Comparison of ENCODE assay signal across 26 mouse cellular contexts in genomic region chr10:21301822-21302221, GRCm38 (mm10). TPM values are rescaled to one million over a fixed set of nuclear protein-coding genes. Genes with fewer than 3 reads are reported as not detected.
A peak's percentile ranks its signal among the peaks of the same experiment; 100 is the strongest.
DNase-seq lines count a peak whose midpoint lies in the region; ATAC-seq and TF ChIP-seq lines count a peak whose summit lies in the region.
"Had no signal": no experiment of that assay in that cellular context is flagged by ENCODE, and none has a peak within 500 bp of the region (broad histone marks: within the 10 kb centered on the region; RNA-seq: fewer than 3 reads in every experiment).

No protein-coding gene starts in this region.

- dilution Hi-C loops in CH12.LX (cut with MboI; ENCODE audit: extremely low pct_ligation_motif_present, extremely low pct_unique_long_range_greater_than_20kb, low sequenced_read_pairs), result no loop called here

- peaks cover 56% of the 10 kb centered on the region for H3K79me2 ChIP-seq in CH12.LX (replicated peaks; ENCODE audit: control insufficient read depth, extremely low read depth, insufficient read depth, poor library complexity, severe bottlenecking)

- H3K36me3 ChIP-seq in CH12.LX (replicated peaks in 1 of 2; ENCODE audit: control insufficient read depth in 1 of 2, insufficient read depth in 1 of 2, low read length in 1 of 2), result peaks cover 47 to 91% of the 10 kb centered on the region in 2 experiments
- no peaks in the 10 kb centered on the region; the same call in 1 of the 2 replicates for H3K36me3 ChIP-seq in forebrain, embryonic 11.5 days (ENCODE audit: control insufficient read depth, insufficient read depth, low read length)

- H3K4me2 ChIP-seq in CH12.LX (ENCODE audit: insufficient read depth, low read depth, poor library complexity, severe bottlenecking), result no peak overlapping the region; the same call in 1 of the 2 replicates
- no peak overlapping the region for H3K4me2 ChIP-seq in forebrain, embryonic 11.5 days (ENCODE audit: low read depth, low read length, severe bottlenecking)
- H3K4me2 ChIP-seq: embryonic facial prominence, embryonic 13.5 days; forebrain, embryonic 13.5 days; hindbrain, embryonic 13.5 days; limb, embryonic 13.5 days; liver, embryonic 12.5 days; midbrain, embryonic 11.5 days had no signal

- no peak overlapping the region for H3K9ac ChIP-seq in CH12.LX (ENCODE audit: insufficient read depth, low read depth)
- H3K9ac ChIP-seq in forebrain, embryonic 11.5 days (ENCODE audit: low read length), result no peak overlapping the region
- H3K9ac ChIP-seq: embryonic facial prominence, embryonic 13.5 days; forebrain, embryonic 13.5 days; hindbrain, embryonic 13.5 days; limb, embryonic 13.5 days; liver, embryonic 12.5 days had no signal

- no peak overlapping the region for H3K4me3 ChIP-seq in CH12.LX (replicated peaks in 1 of 3; ENCODE audit: low read depth in 2 of 3, low read length in 2 of 3, poor library complexity in 1 of 3)
- H3K4me3 ChIP-seq in forebrain, embryonic 11.5 days (ENCODE audit: low read depth, low read length), result no peak overlapping the region
- H3K4me3 ChIP-seq: embryonic facial prominence, embryonic 13.5 days; erythroblast, embryonic 14.5 days; forebrain, embryonic 13.5 days; heart, adult 2 months; hindbrain, embryonic 13.5 days; limb, embryonic 13.5 days; liver, embryonic 12.5 days had no signal

- peak overlapping the region; percentile 39 for H3K27ac ChIP-seq in CH12.LX (ENCODE audit: insufficient read depth, low read depth)
- no peak overlapping the region for H3K27ac ChIP-seq in forebrain, embryonic 11.5 days (ENCODE audit: low read depth, low read length)
- H3K27ac ChIP-seq: embryonic facial prominence, embryonic 13.5 days; forebrain, embryonic 13.5 days; heart, adult 2 months; hindbrain, embryonic 13.5 days; limb, embryonic 13.5 days; liver, embryonic 12.5 days had no signal

- no peaks in the 10 kb centered on the region for H3K9me3 ChIP-seq in CH12.LX (replicated peaks; ENCODE audit: low read length)
- no peaks in the 10 kb centered on the region for H3K9me3 ChIP-seq in forebrain, embryonic 11.5 days (ENCODE audit: control insufficient read depth, low read length)
- H3K9me3 ChIP-seq: embryonic facial prominence, embryonic 13.5 days; forebrain, embryonic 13.5 days; hindbrain, embryonic 13.5 days; limb, embryonic 13.5 days; liver, embryonic 12.5 days had no signal

- whole genome bisulfite sequencing in forebrain, embryonic 11.5 days, result 93% methylated on average over 7 of the region's 7 CpGs

- DNase-seq in right cerebral cortex, adult 18-20 months, result peak; percentile 21
- no peak for DNase-seq in right cerebral cortex, postnatal 36 days (ENCODE audit: low spot score in 2 of 2)
- DNase-seq in CH12.LX (ENCODE audit: extremely low read depth), result peak; percentile 69
- peak; percentile 16 for DNase-seq in telencephalon, adult 2 months (ENCODE audit: low read depth, low spot score)
- no peak for DNase-seq in forebrain, embryonic 11.5 days (ENCODE audit: low spot score)
- DNase-seq: adrenal gland, adult 2 months; cerebellum, adult 18-20 months; cerebellum, postnatal 14 days; gastrocnemius, postnatal 10 days; heart, adult 2 months; kidney, adult 2 months; kidney, postnatal 25 days; lung, adult 18-20 months; lung, postnatal 10 days; right cerebral cortex, postnatal 14 days; spleen, adult 18-20 months had no signal

- TF ChIP-seq EP300 in CH12.LX (IDR thresholded peaks at IDR 0.05; ENCODE audit: low read length), result peak; percentile 52; the same call in 1 of the 2 replicates

- in situ Hi-C loops in CH12.LX (cut with MboI; ENCODE audit: low pct_ligation_motif_present, low pct_unique_long_range_greater_than_20kb, low sequenced_read_pairs), result no loop called here

- H3K27me3 ChIP-seq in CH12.LX (replicated peaks), result no peaks in the 10 kb centered on the region
- H3K27me3 ChIP-seq in forebrain, embryonic 11.5 days (ENCODE audit: control insufficient read depth, insufficient read depth, low read length), result no peaks in the 10 kb centered on the region
- H3K27me3 ChIP-seq: embryonic facial prominence, embryonic 13.5 days; forebrain, embryonic 13.5 days; hindbrain, embryonic 13.5 days; limb, embryonic 13.5 days; liver, embryonic 12.5 days; Patski had no signal

- TF ChIP-seq CTCF in CH12.LX (conservative IDR thresholded peaks at IDR 0.05 in 1 of 2, IDR thresholded peaks at IDR 0.05 in 1 of 2; ENCODE audit: low read depth in 2 of 2, low read length in 2 of 2), result no peak

- ATAC-seq in common myeloid progenitor, adult 5-6 weeks (replicated peaks; ENCODE audit: low read depth, poor library complexity, severe bottlenecking), result 0 out of 2 replicates have a peak, but pooled peaks have one; percentile 18
- ATAC-seq in forebrain, embryonic 11.5 days (replicated peaks; ENCODE audit: low FRiP score), result no peak
- ATAC-seq in cerebellum, adult (ENCODE audit: insufficient number of reproducible peaks, low FRiP score, low TSS enrichment), result no peak
- ATAC-seq: forebrain, embryonic 13.5 days; liver, embryonic 12.5 days; Patski had no signal

- TF ChIP-seq POLR2A in CH12.LX (IDR thresholded peaks at IDR 0.05; ENCODE audit: low read depth, low read length), result no peak

- TF ChIP-seq RAD21 in CH12.LX (IDR thresholded peaks at IDR 0.05; ENCODE audit: low read depth, low read length), result no peak

- H3K4me1 ChIP-seq in CH12.LX (ENCODE audit: control insufficient read depth in 1 of 2, insufficient read depth in 2 of 2), result peaks cover 15 to 68% of the 10 kb centered on the region in 2 experiments
- H3K4me1 ChIP-seq in forebrain, embryonic 11.5 days (replicated peaks; ENCODE audit: control insufficient read depth, insufficient read depth, low read length), result peaks cover 2% of the 10 kb centered on the region; the same call in 1 of the 2 replicates

TF ChIP-seq in CH12.LX, 34 proteins besides CTCF, POLR2A, EP300 and RAD21:
- TF ChIP-seq JUND (conservative IDR thresholded peaks at IDR 0.05; ENCODE audit: low read depth, low read length) (no peak), MAZ (IDR thresholded peaks at IDR 0.05; ENCODE audit: low read depth, low read length) (no peak), MAFK (IDR thresholded peaks at IDR 0.05; ENCODE audit: insufficient replicate concordance, low read length) (no peak; the same call in 1 of the 2 replicates), MXI1 (IDR thresholded peaks at IDR 0.05; ENCODE audit: low read depth, low read length) (0 out of 2 replicates have a peak, but pooled peaks have one; percentile 24), ZC3H11A (IDR thresholded peaks at IDR 0.05; ENCODE audit: low read depth, low read length) (no peak), NELFE (IDR thresholded peaks at IDR 0.05; ENCODE audit: low read depth, low read length) (no peak), MYC (IDR thresholded peaks at IDR 0.05; ENCODE audit: low read depth, low read length) (0 out of 2 replicates have a peak, but pooled peaks have one; percentile 36), ZKSCAN1 (IDR thresholded peaks at IDR 0.05; ENCODE audit: borderline replicate concordance, low read depth, low read length) (no peak), GABPA (IDR thresholded peaks at IDR 0.05; ENCODE audit: insufficient replicate concordance, low read depth, low read length) (no peak), KAT2A (IDR thresholded peaks at IDR 0.05; ENCODE audit: insufficient replicate concordance, low read length) (no peak), RCOR1 (conservative IDR thresholded peaks at IDR 0.05; ENCODE audit: low read depth, low read length) (no peak), IRF4 (IDR thresholded peaks at IDR 0.05; ENCODE audit: low read depth, low read length) (peak; percentile 46; the same call in 1 of the 2 replicates), POLR2AphosphoS2 (IDR thresholded peaks at IDR 0.05; ENCODE audit: low read depth, low read length) (no peak), CHD1 (IDR thresholded peaks at IDR 0.05; ENCODE audit: low read depth, low read length) (no peak), CHD2 (IDR thresholded peaks at IDR 0.05; ENCODE audit: low read length) (no peak), MAX (IDR thresholded peaks at IDR 0.05; ENCODE audit: low read length) (no peak), ETS1 (conservative IDR thresholded peaks at IDR 0.05; ENCODE audit: low read depth, low read length) (peak; percentile 38; the same call in 1 of the 2 replicates), SIN3A (IDR thresholded peaks at IDR 0.05; ENCODE audit: low read length) (peak; percentile 62; the same call in 1 of the 2 replicates), NRF1 (IDR thresholded peaks at IDR 0.05; ENCODE audit: low read depth, low read length) (no peak), TCF12 (IDR thresholded peaks at IDR 0.05; ENCODE audit: low read depth, low read length) (peak; percentile 11; the same call in 1 of the 2 replicates), PAX5 (IDR thresholded peaks at IDR 0.05; ENCODE audit: low read length) (no peak), TBP (conservative IDR thresholded peaks at IDR 0.05; ENCODE audit: low read depth, low read length) (no peak), SMC3 (IDR thresholded peaks at IDR 0.05; ENCODE audit: low read depth, low read length) (no peak; the same call in 1 of the 2 replicates), ELF1 (IDR thresholded peaks at IDR 0.05; ENCODE audit: low read depth, low read length) (peak; percentile 58), HCFC1 (IDR thresholded peaks at IDR 0.05; ENCODE audit: low read depth, low read length) (no peak), MEF2A (IDR thresholded peaks at IDR 0.05; ENCODE audit: borderline replicate concordance, low read depth, low read length) (no peak), ZMIZ1 (IDR thresholded peaks at IDR 0.05; ENCODE audit: low read depth, low read length) (no peak), BHLHE40 (IDR thresholded peaks at IDR 0.05; ENCODE audit: low read depth, low read length) (peak; percentile 50), ZNF384 (IDR thresholded peaks at IDR 0.05; ENCODE audit: low read depth, low read length) (no peak), UBTF (IDR thresholded peaks at IDR 0.05; ENCODE audit: low read depth, low read length) (no peak)

RNA-seq across cellular contexts. Expression of gene Hbs1l, which starts 6.0 kb away (rescaled TPM):
- total RNA-seq in CH12.LX (2012; rRNA removed) (106 and 111 TPM in 2 replicates), CH12.LX (2014; rRNA removed) (111 and 133 TPM in 2 replicates)
- polyA plus RNA-seq in CH12.LX (2012; ENCODE audit: insufficient read length, low read depth), result 93.5 and 99.7 TPM in 2 replicates
- total RNA-seq in common myeloid progenitor, adult 5-6 weeks (2017), result 92.0 and 96.5 TPM in 2 replicates
- polyA plus RNA-seq in forebrain, embryonic 11.5 days (2014; fragmentation: Nextera tagmentation; extraction: Ambion mirVana), result 131 and 142 TPM in 2 replicates

Comparison
In these comparisons a context has a peak if more than half of its experiments do, and no peak if none do; other contexts are left out.
1. DNase-seq: peak in right cerebral cortex, adult 18-20 months (single experiment), CH12.LX (single experiment) and telencephalon, adult 2 months (single experiment); none in right cerebral cortex, postnatal 36 days (0 of 2) and forebrain, embryonic 11.5 days (single experiment).